Mouse (Mus musculus) ovary, postnatal 10 days (tissue): ENCODE data around the gene Bdp1.
"Not testable (repeated sequence)": the region's sequence is repeated elsewhere in the genome, so short reads cannot be mapped to it uniquely, and the experiment has no call there.

ENCODE experiments used
- DNase-seq: peaks from one replicate; pipeline ENCODE4 v3.0.0; 2022; ENCODE audit warnings: low spot score

Gene Bdp1

GRCm38 (mm10) chr13:100103748-100104254 is at the start of gene Bdp1:
TSS of gene Bdp1 (minus strand) at chr13:100104070.
- DNase-seq = peak; percentile 95

- DNase-seq = no peak
Measured at GRCm38 (mm10) chr13:100152659-100153058, 48.8 kb upstream of the Bdp1 start.

- no peak for DNase-seq
Measured at GRCm38 (mm10) chr13:100141646-100142314, 37.9 kb upstream of the Bdp1 start.

GRCm38 (mm10) chr13:100125258-100125643 is 21.4 kb upstream of the Bdp1 start:
- no peak for DNase-seq

- peak; percentile 86 for DNase-seq
Measured at GRCm38 (mm10) chr13:100124423-100125257, 20.8 kb upstream of the Bdp1 start, which contains the start of gene Smn1. TSS of gene Smn1 (plus strand) at chr13:100124852.

GRCm38 (mm10) chr13:100123970-100124369 is 20.1 kb upstream of the Bdp1 start:
- no peak for DNase-seq

- no peak for DNase-seq
Measured at GRCm38 (mm10) chr13:100112218-100112972, 8.5 kb upstream of the Bdp1 start.

GRCm38 (mm10) chr13:100107652-100108472 is 4.0 kb upstream of the Bdp1 start, which contains the start of gene Serf1:
TSS of gene Serf1 (plus strand) at chr13:100108012.
- DNase-seq = peak; percentile 66

- DNase-seq = no peak
Measured at GRCm38 (mm10) chr13:100103052-100103658, 715 bp downstream of the Bdp1 start.

- no peak for DNase-seq
Measured at GRCm38 (mm10) chr13:100098808-100099207, 5.1 kb downstream of the Bdp1 start.

- DNase-seq = no peak
Measured at GRCm38 (mm10) chr13:100071473-100071872, 32.4 kb downstream of the Bdp1 start.

- DNase-seq = no peak
Measured at GRCm38 (mm10) chr13:100067821-100068220, 36.0 kb downstream of the Bdp1 start.

- DNase-seq = no peak
Measured at GRCm38 (mm10) chr13:100063936-100064335, 39.9 kb downstream of the Bdp1 start.

- not testable (repeated sequence) for DNase-seq
Measured at GRCm38 (mm10) chr13:100057738-100058137, 46.1 kb downstream of the Bdp1 start.

GRCm38 (mm10) chr13:100026013-100026412 is 77.9 kb downstream of the Bdp1 start:
- DNase-seq = no peak

- DNase-seq = no peak
Measured at GRCm38 (mm10) chr13:100016891-100017290, 87.0 kb downstream of the Bdp1 start.

GRCm38 (mm10) chr13:100015937-100016336 is 87.9 kb downstream of the Bdp1 start:
- no peak for DNase-seq

GRCm38 (mm10) chr13:100014906-100015895 is 88.7 kb downstream of the Bdp1 start, which contains the start of gene Mccc2:
TSS of gene Mccc2 (minus strand) at chr13:100015639.
- peak; percentile 33 for DNase-seq

GRCm38 (mm10) chr13:100005911-100006496 is 97.9 kb downstream of the Bdp1 start:
- DNase-seq = no peak
